Mouse (Mus musculus): ENCODE measurements around the gene Bcl11a. TPM values are rescaled to one million over a fixed set of nuclear protein-coding genes. Genes with fewer than 3 reads are reported as not detected.

The Bcl11a gene
- polyA plus RNA-seq, 1 experiment: 0.72 TPM

DNA sequence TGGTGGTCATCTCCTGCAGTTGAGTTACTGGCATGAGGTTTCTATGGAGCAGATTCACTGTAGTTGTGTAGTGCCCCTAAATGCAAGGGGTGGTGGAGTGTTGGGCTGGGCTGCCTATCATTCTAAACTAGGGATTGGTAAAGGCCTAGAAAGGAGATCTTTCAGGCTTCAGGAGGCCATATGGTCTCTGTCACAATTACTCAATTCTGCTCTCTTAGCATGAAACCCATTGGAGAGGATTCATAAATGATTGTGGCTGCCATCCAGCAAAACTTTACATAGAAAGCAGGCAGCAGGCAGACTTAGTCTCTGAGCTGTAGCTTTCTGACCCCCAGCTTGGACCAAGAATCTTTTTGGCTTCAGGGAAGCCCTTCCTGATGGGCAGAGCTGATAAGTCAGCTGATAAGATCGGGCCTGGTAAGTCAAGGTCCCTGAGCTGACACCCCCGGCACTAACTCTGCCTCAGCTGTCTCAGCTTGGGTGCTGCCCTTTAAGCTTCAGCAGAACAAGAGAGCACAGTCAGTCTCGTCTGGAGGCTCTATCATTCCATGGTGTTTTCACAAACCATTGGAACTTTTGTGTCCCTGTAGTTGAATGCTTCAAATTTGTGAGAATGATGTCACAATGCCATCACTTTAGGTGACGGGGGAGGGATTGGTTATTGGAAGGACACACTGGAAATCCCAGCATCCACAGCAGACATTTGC is 143.9 kb downstream of the Bcl11a start:
- Histone ChIP-seq H3K4me1 (ENCODE audit: control insufficient read depth, insufficient read depth, low read length) (no peaks in the 10 kb centered on the region), H3K4me3 (ENCODE audit: insufficient read depth, low read depth, low read length) (no peak overlapping the region), H3K36me3 (ENCODE audit: control insufficient read depth, insufficient read depth, low read length) (no peaks in the 10 kb centered on the region), H3K27ac (ENCODE audit: insufficient read depth, low read depth, low read length) (no peak overlapping the region), H3K27me3 (replicated peaks; ENCODE audit: control insufficient read depth, insufficient read depth, low read length) (no peaks in the 10 kb centered on the region)
- TF ChIP-seq CTCF (conservative IDR thresholded peaks at IDR 0.05; ENCODE audit: insufficient read depth, insufficient read length, low read depth, low read length) (no peak), POLR2A (IDR thresholded peaks at IDR 0.05; ENCODE audit: low read depth, low read length) (no peak)
- WGBS: 78% methylated on average over 4 of the region's 4 CpGs
- DNase-seq: no peak

Other genes with a start within 250 kb of the Bcl11a start
- gene Papolg, start 182.8 kb upstream of the Bcl11a start, polyA plus RNA-seq (2012; rRNA removed): 2.7 and 2.9 TPM in 2 replicates
- not detected in 2 replicates for gene A830031A19Rik, start 3.0 kb upstream of the Bcl11a start, polyA plus RNA-seq (2012; rRNA removed)

Measured in kidney, adult 2 months (tissue).